Mouse (Mus musculus) lung, embryonic 14.5 days (tissue): ENCODE results near the gene Pikfyve. TPM values are rescaled to one million over a fixed set of nuclear protein-coding genes. Genes with fewer than 3 reads are reported as not detected.

Experiments
- ATAC-seq: fragments of 200-750 bp; cut with Nextera tagmentation; 2 replicates; pipeline ENCODE4 v1.8.0; 2017; ENCODE audit warnings: mild to moderate bottlenecking, moderate TSS enrichment, moderate library complexity; ENCODE audit not compliant: insufficient read depth
- DNase-seq: peaks from one replicate; pipeline ENCODE4 v3.0.0-alpha.2; 2015
- H3K27ac ChIP-seq: fragments of 300-500 bp; sonication (generic); 2 replicates; pipeline ENCODE4 v1.5.1; 2014; ENCODE audit warnings: low read depth, mild to moderate bottlenecking, moderate library complexity
- H3K27me3 ChIP-seq: fragments of 300-500 bp; sonication (generic); 2 replicates; pipeline ENCODE4 v1.6.1; 2014; ENCODE audit warnings: low read length, control low read depth; ENCODE audit not compliant: insufficient read depth
- H3K36me3 ChIP-seq: fragments of 300-500 bp; sonication (generic); 2 replicates; pipeline ENCODE4 v1.6.1; 2014; ENCODE audit warnings: control low read depth; ENCODE audit not compliant: insufficient read depth
- H3K4me1 ChIP-seq: fragments of 300-500 bp; sonication (generic); 2 replicates; pipeline ENCODE4 v1.6.1; 2014; ENCODE audit warnings: antibody characterized with exemption, control low read depth; ENCODE audit not compliant: insufficient read depth
- H3K4me2 ChIP-seq: fragments of 300-500 bp; sonication (generic); 2 replicates; pipeline ENCODE4 v1.6.1; 2014; ENCODE audit warnings: mild to moderate bottlenecking
- H3K4me3 ChIP-seq: fragments of 300-500 bp; sonication (generic); 2 replicates; pipeline ENCODE4 v1.5.1; 2014; ENCODE audit warnings: low read depth, low read length
- H3K9ac ChIP-seq: fragments of 300-500 bp; sonication (generic); 2 replicates; pipeline ENCODE4 v1.6.1; 2014
- H3K9me3 ChIP-seq: fragments of 300-500 bp; sonication (generic); 2 replicates; pipeline ENCODE4 v1.6.1; 2016; ENCODE audit warnings: low read depth, low read length, control low read depth
- CTCF ChIP-seq: IDR thresholded peaks from 2 replicates; pipeline ENCODE4 v1.5.1; 2016; ENCODE audit warnings: antibody characterized with exemption, low read depth
- WGBS: fragments of 180-500 bp; shearing (Covaris S2); extraction: QIAGEN DNeasy Blood & Tissue Kit; methylation state at CpG from one replicate; pipeline ENCODE4 v1.1.7; 2014; 5-methylcytosine and 5-hydroxymethylcytosine counted together
- polyA plus RNA-seq: library from polyadenylated mRNA; unstranded; fragments of >200 nt; fragmentation: Nextera tagmentation; extraction: Ambion mirVana; gene quantifications from 2 replicates; pipeline ENCODE4 v1.2.1, GENCODE M21; 2014

The Pikfyve gene
- polyA plus RNA-seq, 1 experiment from 2014 or later: 15.5 TPM

GRCm38 (mm10) chr1:65311214-65311933, 124.9 kb downstream of the Pikfyve start:
- peaks cover 12% of the 10 kb centered on the region for H3K27me3 ChIP-seq
- no peak overlapping the region for H3K9ac ChIP-seq
- H3K36me3 ChIP-seq: no peaks in the 10 kb centered on the region
- H3K4me1 ChIP-seq: no peaks in the 10 kb centered on the region
- 1% methylated on average over 29 of the region's 29 CpGs for WGBS
- H3K4me2 ChIP-seq: peak overlapping the region; percentile 67
- H3K4me3 ChIP-seq: peak overlapping the region; percentile 28
- peak; percentile 68; the same call in 1 of the 2 replicates for ATAC-seq
- TF ChIP-seq CTCF: no peak
- DNase-seq: peak; percentile 30
- no peaks in the 10 kb centered on the region for H3K9me3 ChIP-seq
- H3K27ac ChIP-seq: no peak overlapping the region

GRCm38 (mm10) chr1:65312118-65312517, 125.6 kb downstream of the Pikfyve start:
- ATAC-seq: 0 out of 2 replicates have a peak, but pooled peaks have one; percentile 35
- Histone ChIP-seq H3K4me1 (no peaks in the 10 kb centered on the region), H3K36me3 (no peaks in the 10 kb centered on the region), H3K27ac (no peak overlapping the region), H3K9me3 (no peaks in the 10 kb centered on the region), H3K9ac (no peak overlapping the region), H3K27me3 (peaks cover 12% of the 10 kb centered on the region), H3K4me3 (peak overlapping the region; percentile 28; the same call in 1 of the 2 replicates), H3K4me2 (peak overlapping the region; percentile 67)
- peak; percentile 55 for TF ChIP-seq CTCF
- WGBS: 12% methylated on average over 7 of the region's 7 CpGs
- DNase-seq: peak; percentile 86

GRCm38 (mm10) chr1:65312896-65313295, 126.4 kb downstream of the Pikfyve start:
- Histone ChIP-seq H3K4me2 (no peak overlapping the region), H3K4me1 (no peaks in the 10 kb centered on the region), H3K27me3 (peaks cover 12% of the 10 kb centered on the region), H3K4me3 (no peak overlapping the region), H3K9ac (no peak overlapping the region), H3K36me3 (no peaks in the 10 kb centered on the region), H3K27ac (no peak overlapping the region), H3K9me3 (no peaks in the 10 kb centered on the region)
- DNase-seq (peak; percentile 18), ATAC-seq (no peak)
- TF ChIP-seq CTCF: peak; percentile 36
- WGBS: 56% methylated on average over 2 of the region's 2 CpGs

GRCm38 (mm10) chr1:65314054-65315021, 127.9 kb downstream of the Pikfyve start:
- no peaks in the 10 kb centered on the region for H3K4me1 ChIP-seq
- no peak overlapping the region for H3K9ac ChIP-seq
- no peak overlapping the region for H3K4me2 ChIP-seq
- no peaks in the 10 kb centered on the region for H3K9me3 ChIP-seq
- H3K27me3 ChIP-seq: peaks cover 12% of the 10 kb centered on the region
- DNase-seq (no peak), ATAC-seq (no peak)
- no peak for TF ChIP-seq CTCF
- no peaks in the 10 kb centered on the region for H3K36me3 ChIP-seq
- no peak overlapping the region for H3K27ac ChIP-seq
- H3K4me3 ChIP-seq: no peak overlapping the region
- WGBS: 66% methylated on average over 13 of the region's 13 CpGs

GRCm38 (mm10) chr1:65315022-65315407, 128.5 kb downstream of the Pikfyve start:
- Histone ChIP-seq H3K4me1 (no peaks in the 10 kb centered on the region), H3K27ac (no peak overlapping the region), H3K4me2 (no peak overlapping the region), H3K36me3 (no peaks in the 10 kb centered on the region), H3K9ac (no peak overlapping the region), H3K4me3 (no peak overlapping the region), H3K27me3 (peaks cover 12% of the 10 kb centered on the region), H3K9me3 (no peaks in the 10 kb centered on the region)
- DNase-seq (no peak), ATAC-seq (no peak)
- 74% methylated on average over 8 of the region's 8 CpGs for WGBS
- no peak for TF ChIP-seq CTCF

Other genes starting within 250 kb of the Pikfyve start
- 8.1 and 9.2 TPM in 2 replicates for gene Plekhm3, start 229.9 kb upstream of the Pikfyve start, polyA plus RNA-seq
- 0.17 TPM in 1 of 2 replicates, not detected in the other for gene Akr1cl, start 153.9 kb upstream of the Pikfyve start, polyA plus RNA-seq
- not detected in 2 replicates for gene Cryge, start 135.5 kb upstream of the Pikfyve start, polyA plus RNA-seq
- gene Crygd, start 123.2 kb upstream of the Pikfyve start, polyA plus RNA-seq: not detected in 2 replicates
- not detected in 2 replicates for gene Crygc, start 113.0 kb upstream of the Pikfyve start, polyA plus RNA-seq
- not detected in 2 replicates for gene Crygb, start 104.4 kb upstream of the Pikfyve start, polyA plus RNA-seq
- gene Cryga, start 83.3 kb upstream of the Pikfyve start, polyA plus RNA-seq: not detected in 2 replicates
- gene Gm28845, start 67.1 kb upstream of the Pikfyve start, polyA plus RNA-seq: not detected in 2 replicates
- 0.14 TPM in 1 of 2 replicates, not detected in the other for gene D630023F18Rik, start 63.5 kb upstream of the Pikfyve start, polyA plus RNA-seq
- gene Idh1, start 183 bp upstream of the Pikfyve start, polyA plus RNA-seq: 113 and 114 TPM in 2 replicates
- gene Pth2r, start 95.4 kb downstream of the Pikfyve start, polyA plus RNA-seq: 0.07 TPM in 1 of 2 replicates, not detected in the other